Mouse (Mus musculus) C2C12 (cell line): Measurements from ENCODE around the gene Insl6. TPM values are rescaled to one million over a fixed set of nuclear protein-coding genes. Genes with fewer than 3 reads are reported as not detected.

ENCODE experiments used
- H3K27me3 ChIP-seq: one replicate; pipeline ENCODE4 v1.6.1; 2011; ENCODE audit not compliant: control insufficient read depth, insufficient read depth, insufficient read length
- H3K36me3 ChIP-seq: one replicate; pipeline ENCODE4 v1.6.1; 2011; ENCODE audit not compliant: control insufficient read depth, insufficient read depth
- H3K4me3 ChIP-seq: one replicate; pipeline ENCODE4 v1.5.1; 2011; ENCODE audit warnings: mild to moderate bottlenecking, control low read depth; ENCODE audit not compliant: poor library complexity, insufficient read depth, severe bottlenecking
- H3K79me2 ChIP-seq: one replicate; pipeline ENCODE4 v1.6.1; 2011; ENCODE audit not compliant: control insufficient read depth, insufficient read depth
- H3K79me3 ChIP-seq: one replicate; pipeline ENCODE4 v1.6.1; 2011; ENCODE audit warnings: low read depth, control low read depth
- H3ac ChIP-seq: one replicate; pipeline ENCODE3; 2011; ENCODE audit warnings: low read depth; ENCODE audit not compliant: control insufficient read depth, insufficient read length
- CEBPB ChIP-seq: IDR thresholded peaks from one replicate; pipeline ENCODE4 v1.6.1; 2011; ENCODE audit warnings: low read depth, mild to moderate bottlenecking, control low read depth, moderate library complexity
- CTCF ChIP-seq: IDR thresholded peaks from one replicate; pipeline ENCODE4 v1.5.1; 2011; ENCODE audit not compliant: control insufficient read depth, insufficient read depth, insufficient read length
- FOSL1 ChIP-seq: IDR thresholded peaks from one replicate; pipeline ENCODE4 v1.8.0; 2011; ENCODE audit warnings: mild to moderate bottlenecking, low read length; ENCODE audit not compliant: poor library complexity, insufficient read depth, severe bottlenecking
- MAX ChIP-seq: IDR thresholded peaks from one replicate; pipeline ENCODE4 v1.6.1; 2011; ENCODE audit warnings: mild to moderate bottlenecking, control low read depth
- MYOD1 ChIP-seq: IDR thresholded peaks from one replicate; pipeline ENCODE4 v1.6.1; 2011; ENCODE audit warnings: low read depth; ENCODE audit not compliant: control insufficient read depth, insufficient read length
- MYOG ChIP-seq: IDR thresholded peaks from one replicate; pipeline ENCODE4 v1.6.1; 2011; ENCODE audit not compliant: control insufficient read depth, insufficient read length; ENCODE audit errors: extremely low read depth
- USF1 ChIP-seq: IDR thresholded peaks from one replicate; pipeline ENCODE4 v1.6.1; 2011; ENCODE audit warnings: low read depth, mild to moderate bottlenecking, control low read depth, moderate library complexity
- long read RNA-seq, 2 experiments: library from polyadenylated mRNA; unstranded; transcript quantifications; one replicate each; pipeline ENCODE4 v2.0.0; 2019 to 2020
- polyA plus RNA-seq: library from polyadenylated mRNA; unstranded; fragments of >200 nt; fragmentation: generic; extraction: Trizol; gene quantifications from one replicate; pipeline ENCODE4 v1.2.1, GENCODE M21; 2012; ENCODE audit warnings: missing spikeins

Gene Insl6
- 0.41 TPM for polyA plus RNA-seq
- long read RNA-seq, experiment 1, partial matches to known transcripts, result 0 of 1 reads
- long read RNA-seq, experiment 1, other reads (novel, unspliced or antisense), result 0 of 1 reads
- long read RNA-seq, experiment 2, result 0 reads

GRCm38 (mm10) chr19:29325053-29325851 lies at the start of gene Insl6:
TSS of gene Insl6 (minus strand) at chr19:29325356.
- Histone ChIP-seq H3K36me3 (no peaks in the 10 kb centered on the region), H3K79me2 (no peaks in the 10 kb centered on the region), H3K79me3 (no peaks in the 10 kb centered on the region), H3ac (no peak within 1 kb of the TSS), H3K4me3 (no peak within 1 kb of the TSS), H3K27me3 (no peaks in the 10 kb centered on the region)
- TF ChIP-seq FOSL1, result no peak
- no peak for TF ChIP-seq CEBPB
- no peak for TF ChIP-seq MYOD1
- no peak for TF ChIP-seq CTCF
- no peak for TF ChIP-seq USF1
- no peak for TF ChIP-seq MYOG
- no peak for TF ChIP-seq MAX

- Histone ChIP-seq H3K27me3 (peaks cover 4% of the 10 kb centered on the region), H3K36me3 (no peaks in the 10 kb centered on the region), H3K4me3 (no peak overlapping the region), H3ac (no peak overlapping the region), H3K79me2 (no peaks in the 10 kb centered on the region), H3K79me3 (no peaks in the 10 kb centered on the region)
- TF ChIP-seq MYOG, result no peak
- TF ChIP-seq MYOD1, result no peak
- no peak for TF ChIP-seq CTCF
- TF ChIP-seq MAX, result no peak
- TF ChIP-seq USF1, result no peak
- TF ChIP-seq CEBPB, result no peak
- no peak for TF ChIP-seq FOSL1
Observed at GRCm38 (mm10) chr19:29374947-29375346, 49.8 kb upstream of the Insl6 start.

GRCm38 (mm10) chr19:29373438-29373837 lies 48.3 kb upstream of the Insl6 start:
- Histone ChIP-seq H3K79me2 (no peaks in the 10 kb centered on the region), H3ac (no peak overlapping the region), H3K36me3 (no peaks in the 10 kb centered on the region), H3K4me3 (no peak overlapping the region), H3K79me3 (no peaks in the 10 kb centered on the region), H3K27me3 (no peaks in the 10 kb centered on the region)
- TF ChIP-seq MYOG (no peak), MYOD1 (no peak), FOSL1 (no peak), MAX (no peak), CTCF (no peak), CEBPB (no peak), USF1 (no peak)

- H3K4me3 ChIP-seq, result no peak overlapping the region
- H3ac ChIP-seq, result no peak overlapping the region
- TF ChIP-seq MYOD1 (no peak), CEBPB (no peak), USF1 (no peak), CTCF (no peak), MYOG (no peak), FOSL1 (no peak), MAX (no peak)
- no peaks in the 10 kb centered on the region for H3K36me3 ChIP-seq
- no peaks in the 10 kb centered on the region for H3K27me3 ChIP-seq
- no peaks in the 10 kb centered on the region for H3K79me3 ChIP-seq
- no peaks in the 10 kb centered on the region for H3K79me2 ChIP-seq
Observed at GRCm38 (mm10) chr19:29372621-29373020, 47.5 kb upstream of the Insl6 start.

GRCm38 (mm10) chr19:29372138-29372537 lies 47.0 kb upstream of the Insl6 start:
- no peaks in the 10 kb centered on the region for H3K79me2 ChIP-seq
- H3K79me3 ChIP-seq, result no peaks in the 10 kb centered on the region
- no peaks in the 10 kb centered on the region for H3K36me3 ChIP-seq
- H3K27me3 ChIP-seq, result no peaks in the 10 kb centered on the region
- no peak for TF ChIP-seq USF1
- no peak for TF ChIP-seq MYOD1
- TF ChIP-seq FOSL1, result no peak
- TF ChIP-seq CEBPB, result no peak
- no peak for TF ChIP-seq MAX
- TF ChIP-seq CTCF, result no peak
- TF ChIP-seq MYOG, result no peak
- no peak overlapping the region for H3K4me3 ChIP-seq
- no peak overlapping the region for H3ac ChIP-seq
